Mouse (Mus musculus): Measurements from ENCODE around the gene Myo3b. TPM values are rescaled to one million over a fixed set of nuclear protein-coding genes. Genes with fewer than 3 reads are reported as not detected.

The Myo3b gene
- polyA plus RNA-seq, 1 experiment from 2014 or later, result 0.30 TPM

- WGBS, result 70% methylated on average over 6 of the region's 6 CpGs
- Histone ChIP-seq H3K4me3 (ENCODE audit: low read depth, low read length) (no peak overlapping the region), H3K27ac (ENCODE audit: low read depth) (no peak overlapping the region), H3K36me3 (ENCODE audit: control insufficient read depth, insufficient read depth, low read length) (no peaks in the 10 kb centered on the region), H3K9ac (ENCODE audit: low read length) (no peak overlapping the region), H3K27me3 (replicated peaks; ENCODE audit: control insufficient read depth, insufficient read depth, low read length) (no peaks in the 10 kb centered on the region), H3K4me2 (ENCODE audit: low read length) (no peak overlapping the region), H3K4me1 (replicated peaks; ENCODE audit: control insufficient read depth, insufficient read depth, low read length) (no peaks in the 10 kb centered on the region), H3K9me3 (ENCODE audit: control insufficient read depth, low read length) (no peaks in the 10 kb centered on the region)
- DNase-seq (ENCODE audit: low spot score) (no peak), ATAC-seq (replicated peaks; ENCODE audit: low FRiP score, low TSS enrichment, low read depth) (no peak)
These were observed 148.1 kb downstream of the Myo3b start for GRCm38 (mm10) chr2:70187040-70187439.

GRCm38 (mm10) chr2:70195418-70196248 is 156.7 kb downstream of the Myo3b start:
- no peaks in the 10 kb centered on the region for H3K9me3 ChIP-seq (ENCODE audit: control insufficient read depth, low read length)
- no peaks in the 10 kb centered on the region for H3K4me1 ChIP-seq (replicated peaks; ENCODE audit: control insufficient read depth, insufficient read depth, low read length)
- ATAC-seq (replicated peaks; ENCODE audit: low FRiP score, low TSS enrichment, low read depth), result no peak
- H3K27ac ChIP-seq (ENCODE audit: low read depth), result no peak overlapping the region
- no peak overlapping the region for H3K4me3 ChIP-seq (ENCODE audit: low read depth, low read length)
- no peak overlapping the region for H3K4me2 ChIP-seq (ENCODE audit: low read length)
- DNase-seq (ENCODE audit: low spot score), result no peak
- H3K27me3 ChIP-seq (replicated peaks; ENCODE audit: control insufficient read depth, insufficient read depth, low read length), result no peaks in the 10 kb centered on the region
- 67% methylated on average over 9 of the region's 9 CpGs for WGBS
- no peak overlapping the region for H3K9ac ChIP-seq (ENCODE audit: low read length)
- no peaks in the 10 kb centered on the region for H3K36me3 ChIP-seq (ENCODE audit: control insufficient read depth, insufficient read depth, low read length)

GRCm38 (mm10) chr2:70201796-70202555 is 163.1 kb downstream of the Myo3b start:
- Histone ChIP-seq H3K4me1 (replicated peaks; ENCODE audit: control insufficient read depth, insufficient read depth, low read length) (no peaks in the 10 kb centered on the region), H3K4me2 (ENCODE audit: low read length) (no peak overlapping the region), H3K27me3 (replicated peaks; ENCODE audit: control insufficient read depth, insufficient read depth, low read length) (no peaks in the 10 kb centered on the region), H3K9ac (ENCODE audit: low read length) (no peak overlapping the region), H3K36me3 (ENCODE audit: control insufficient read depth, insufficient read depth, low read length) (no peaks in the 10 kb centered on the region), H3K4me3 (ENCODE audit: low read depth, low read length) (no peak overlapping the region), H3K27ac (ENCODE audit: low read depth) (no peak overlapping the region), H3K9me3 (ENCODE audit: control insufficient read depth, low read length) (no peaks in the 10 kb centered on the region)
- ATAC-seq (replicated peaks; ENCODE audit: low FRiP score, low TSS enrichment, low read depth) (no peak), DNase-seq (ENCODE audit: low spot score) (no peak)
- WGBS, result 43% methylated on average over 11 of the region's 11 CpGs

GRCm38 (mm10) chr2:70202578-70203167 is 163.7 kb downstream of the Myo3b start:
- 32% methylated on average over 8 of the region's 8 CpGs for WGBS
- DNase-seq (ENCODE audit: low spot score), result no peak
- Histone ChIP-seq H3K4me3 (ENCODE audit: low read depth, low read length) (no peak overlapping the region), H3K27ac (ENCODE audit: low read depth) (no peak overlapping the region), H3K27me3 (replicated peaks; ENCODE audit: control insufficient read depth, insufficient read depth, low read length) (no peaks in the 10 kb centered on the region), H3K9me3 (ENCODE audit: control insufficient read depth, low read length) (no peaks in the 10 kb centered on the region), H3K36me3 (ENCODE audit: control insufficient read depth, insufficient read depth, low read length) (no peaks in the 10 kb centered on the region), H3K4me2 (ENCODE audit: low read length) (no peak overlapping the region), H3K4me1 (replicated peaks; ENCODE audit: control insufficient read depth, insufficient read depth, low read length) (no peaks in the 10 kb centered on the region), H3K9ac (ENCODE audit: low read length) (no peak overlapping the region)
- ATAC-seq (replicated peaks; ENCODE audit: low FRiP score, low TSS enrichment, low read depth), result no peak

- no peak overlapping the region for H3K4me3 ChIP-seq (ENCODE audit: low read depth, low read length)
- H3K9me3 ChIP-seq (ENCODE audit: control insufficient read depth, low read length), result 0 out of 2 replicates have a peak, but pooled peaks cover 4% of the 10 kb centered on the region
- no peaks in the 10 kb centered on the region for H3K27me3 ChIP-seq (replicated peaks; ENCODE audit: control insufficient read depth, insufficient read depth, low read length)
- no peaks in the 10 kb centered on the region for H3K36me3 ChIP-seq (ENCODE audit: control insufficient read depth, insufficient read depth, low read length)
- H3K4me2 ChIP-seq (ENCODE audit: low read length), result no peak overlapping the region
- DNase-seq (ENCODE audit: low spot score), result no peak
- no peaks in the 10 kb centered on the region for H3K4me1 ChIP-seq (replicated peaks; ENCODE audit: control insufficient read depth, insufficient read depth, low read length)
- no peak for ATAC-seq (replicated peaks; ENCODE audit: low FRiP score, low TSS enrichment, low read depth)
- H3K9ac ChIP-seq (ENCODE audit: low read length), result no peak overlapping the region
- WGBS, result 80% methylated on average over 1 of the region's 1 CpGs
- H3K27ac ChIP-seq (ENCODE audit: low read depth), result no peak overlapping the region
These were observed 169.5 kb downstream of the Myo3b start for GRCm38 (mm10) chr2:70208411-70208810.

- no peaks in the 10 kb centered on the region for H3K27me3 ChIP-seq (replicated peaks; ENCODE audit: control insufficient read depth, insufficient read depth, low read length)
- no peak overlapping the region for H3K4me2 ChIP-seq (ENCODE audit: low read length)
- no peaks in the 10 kb centered on the region for H3K4me1 ChIP-seq (replicated peaks; ENCODE audit: control insufficient read depth, insufficient read depth, low read length)
- H3K27ac ChIP-seq (ENCODE audit: low read depth), result no peak overlapping the region
- WGBS, result 69% methylated on average over 3 of the region's 3 CpGs
- DNase-seq (ENCODE audit: low spot score) (no peak), ATAC-seq (replicated peaks; ENCODE audit: low FRiP score, low TSS enrichment, low read depth) (no peak)
- no peak overlapping the region for H3K9ac ChIP-seq (ENCODE audit: low read length)
- no peak overlapping the region for H3K4me3 ChIP-seq (ENCODE audit: low read depth, low read length)
- no peaks in the 10 kb centered on the region for H3K36me3 ChIP-seq (ENCODE audit: control insufficient read depth, insufficient read depth, low read length)
- H3K9me3 ChIP-seq (ENCODE audit: control insufficient read depth, low read length), result 0 out of 2 replicates have a peak, but pooled peaks cover 4% of the 10 kb centered on the region
These were observed 170.9 kb downstream of the Myo3b start for GRCm38 (mm10) chr2:70209790-70210189.

- 84% methylated on average over 22 of the region's 22 CpGs for WGBS
- Histone ChIP-seq H3K27ac (ENCODE audit: low read depth) (no peak overlapping the region), H3K4me1 (replicated peaks; ENCODE audit: control insufficient read depth, insufficient read depth, low read length) (no peaks in the 10 kb centered on the region), H3K9me3 (ENCODE audit: control insufficient read depth, low read length) (0 out of 2 replicates have a peak, but pooled peaks cover 4% of the 10 kb centered on the region), H3K4me3 (ENCODE audit: low read depth, low read length) (no peak overlapping the region), H3K4me2 (ENCODE audit: low read length) (no peak overlapping the region), H3K9ac (ENCODE audit: low read length) (no peak overlapping the region), H3K36me3 (ENCODE audit: control insufficient read depth, insufficient read depth, low read length) (no peaks in the 10 kb centered on the region), H3K27me3 (replicated peaks; ENCODE audit: control insufficient read depth, insufficient read depth, low read length) (peaks cover 3% of the 10 kb centered on the region; the same call in 1 of the 2 replicates)
- ATAC-seq (replicated peaks; ENCODE audit: low FRiP score, low TSS enrichment, low read depth), result no peak
- DNase-seq (ENCODE audit: low spot score), result no peak
These were observed 171.8 kb downstream of the Myo3b start for GRCm38 (mm10) chr2:70210427-70211332.

GRCm38 (mm10) chr2:70214401-70214800 is 175.5 kb downstream of the Myo3b start:
- H3K27ac ChIP-seq (ENCODE audit: low read depth), result no peak overlapping the region
- H3K4me2 ChIP-seq (ENCODE audit: low read length), result no peak overlapping the region
- H3K4me1 ChIP-seq (replicated peaks; ENCODE audit: control insufficient read depth, insufficient read depth, low read length), result no peaks in the 10 kb centered on the region
- no peak overlapping the region for H3K4me3 ChIP-seq (ENCODE audit: low read depth, low read length)
- WGBS, result 71% methylated on average over 8 of the region's 8 CpGs
- H3K36me3 ChIP-seq (ENCODE audit: control insufficient read depth, insufficient read depth, low read length), result no peaks in the 10 kb centered on the region
- no peak for ATAC-seq (replicated peaks; ENCODE audit: low FRiP score, low TSS enrichment, low read depth)
- no peak overlapping the region for H3K9ac ChIP-seq (ENCODE audit: low read length)
- peaks cover 4% of the 10 kb centered on the region; the same call in 1 of the 2 replicates for H3K27me3 ChIP-seq (replicated peaks; ENCODE audit: control insufficient read depth, insufficient read depth, low read length)
- H3K9me3 ChIP-seq (ENCODE audit: control insufficient read depth, low read length), result 0 out of 2 replicates have a peak, but pooled peaks cover 4% of the 10 kb centered on the region
- no peak for DNase-seq (ENCODE audit: low spot score)
